Mouse (Mus musculus): ENCODE measurements around the gene Pex5.

The Pex5 gene

DNA sequence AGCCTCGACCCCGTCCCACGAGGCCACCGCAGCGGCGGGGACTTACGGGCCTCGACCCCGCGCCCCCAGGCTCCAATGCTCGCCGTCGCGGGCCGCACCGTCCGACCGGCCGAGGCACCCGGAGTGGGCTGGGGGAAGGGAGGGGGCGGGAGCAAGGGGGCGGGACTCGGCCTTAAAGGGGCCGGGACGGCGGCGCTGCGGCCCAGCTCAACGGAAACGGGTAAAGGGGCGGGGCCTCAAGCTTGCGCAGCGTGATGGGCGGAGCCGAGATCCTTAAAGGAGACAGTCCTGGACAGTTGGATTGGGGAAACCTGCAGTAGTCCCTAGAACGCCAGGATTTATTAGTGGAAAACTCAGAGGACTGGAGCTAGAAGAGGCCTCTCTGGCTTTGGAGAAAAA is at the start of gene Pex5:
TSS of gene Pex5 (minus strand) at position 141 of the 399 bp plus-strand sequence.
- DNase-seq (ENCODE audit: low spot score) = peak; percentile 84

DNA sequence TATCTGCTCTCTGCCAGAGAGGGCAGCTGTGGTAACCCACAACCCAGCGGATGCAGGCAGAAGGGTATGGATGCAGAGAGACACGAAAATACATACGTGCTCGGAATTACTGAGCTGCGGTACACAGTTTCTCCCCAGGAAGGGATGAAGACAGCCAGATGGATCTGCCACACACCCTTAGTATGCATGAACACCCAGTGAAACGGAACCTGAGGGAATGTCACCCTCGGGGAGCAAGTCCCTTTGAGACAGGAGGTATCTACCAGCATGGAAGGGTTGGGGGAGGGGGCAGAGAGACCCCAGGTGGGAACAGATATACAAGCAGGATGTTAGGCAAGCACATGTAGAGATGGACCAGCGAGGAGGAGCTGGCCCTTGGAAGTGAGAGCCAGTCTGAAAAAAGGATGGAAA is 49.0 kb upstream of the Pex5 start:
- DNase-seq (ENCODE audit: low spot score) = no peak

DNA sequence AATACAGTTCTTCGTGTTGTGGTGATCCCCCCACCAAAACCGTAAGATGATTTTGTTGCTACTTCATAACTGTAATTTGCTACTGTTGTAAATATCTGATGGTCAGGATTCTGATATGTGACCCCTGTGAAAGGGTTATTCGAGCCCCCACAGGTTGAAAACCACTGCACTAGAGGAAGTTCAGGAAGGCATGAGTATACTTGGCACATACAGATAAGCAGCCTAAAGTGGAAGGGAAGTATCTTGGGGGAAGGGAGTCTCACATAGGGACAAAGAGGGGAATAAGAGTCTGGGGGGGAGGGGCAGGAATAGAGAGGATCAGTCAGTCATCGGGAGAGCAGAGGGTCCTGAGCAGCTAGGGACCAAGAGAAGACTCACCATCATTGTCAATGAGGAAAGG is 44.5 kb upstream of the Pex5 start:
- no peak for DNase-seq (ENCODE audit: low spot score)

DNA sequence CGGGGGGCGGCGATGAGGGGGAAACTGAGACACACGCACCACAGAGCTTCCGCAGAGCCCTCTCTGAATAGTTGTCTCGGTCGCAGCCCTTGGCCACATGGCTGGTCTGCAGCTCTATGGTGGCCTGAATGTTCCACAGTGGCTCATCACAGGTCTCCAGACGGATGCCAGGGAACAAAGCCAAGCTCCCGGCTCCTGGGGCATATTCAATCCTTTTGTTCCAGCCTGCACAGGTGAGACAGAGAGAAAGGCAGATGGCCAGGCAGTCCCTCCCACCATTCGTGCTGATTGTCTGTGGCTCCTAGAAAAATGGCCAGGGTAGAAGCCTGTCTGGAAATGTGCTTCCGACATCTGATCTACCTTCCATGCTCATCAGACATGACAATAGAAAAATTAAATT is 43.6 kb upstream of the Pex5 start:
- DNase-seq (ENCODE audit: low spot score) = no peak

DNA sequence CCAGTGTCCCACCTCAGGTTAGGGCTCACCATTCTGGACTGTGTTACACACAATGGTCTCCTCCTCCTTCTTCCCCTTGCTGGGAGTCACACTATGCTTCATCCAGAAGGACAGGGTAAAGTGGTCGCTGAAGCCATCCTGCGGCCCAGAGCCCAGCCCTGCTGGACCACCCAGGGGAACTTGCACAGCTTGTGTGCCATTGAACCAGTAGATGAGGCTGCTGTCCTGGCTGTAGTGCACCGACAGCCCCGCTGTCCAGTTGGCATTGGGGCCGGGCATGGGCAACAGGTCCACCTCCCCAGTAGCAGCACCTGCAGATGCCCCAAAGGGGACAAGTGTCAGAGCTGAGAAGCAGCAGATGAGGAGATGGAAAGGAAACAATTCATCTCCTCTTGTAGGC is 43.0 kb upstream of the Pex5 start:
- DNase-seq (ENCODE audit: low spot score) = no peak

DNA sequence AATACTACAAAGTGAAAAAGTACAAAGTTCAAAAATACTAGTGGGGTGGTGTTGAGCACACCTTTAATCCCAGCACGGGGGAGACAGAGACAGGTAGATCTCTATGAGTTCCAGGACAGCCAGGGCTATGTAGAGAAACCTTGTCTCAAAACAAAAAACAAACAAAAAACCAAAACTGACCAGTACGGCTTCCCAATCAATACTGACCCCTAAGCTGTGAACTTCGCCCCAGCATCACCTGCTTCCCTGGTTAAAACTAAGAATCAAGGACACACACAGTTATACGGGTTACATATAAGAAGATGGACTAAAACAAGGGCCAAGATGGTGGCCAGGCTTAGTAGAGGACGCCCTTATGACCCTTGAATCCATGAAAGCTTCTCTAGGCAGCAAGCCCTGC is 41.4 kb upstream of the Pex5 start:
- no peak for DNase-seq (ENCODE audit: low spot score)

DNA sequence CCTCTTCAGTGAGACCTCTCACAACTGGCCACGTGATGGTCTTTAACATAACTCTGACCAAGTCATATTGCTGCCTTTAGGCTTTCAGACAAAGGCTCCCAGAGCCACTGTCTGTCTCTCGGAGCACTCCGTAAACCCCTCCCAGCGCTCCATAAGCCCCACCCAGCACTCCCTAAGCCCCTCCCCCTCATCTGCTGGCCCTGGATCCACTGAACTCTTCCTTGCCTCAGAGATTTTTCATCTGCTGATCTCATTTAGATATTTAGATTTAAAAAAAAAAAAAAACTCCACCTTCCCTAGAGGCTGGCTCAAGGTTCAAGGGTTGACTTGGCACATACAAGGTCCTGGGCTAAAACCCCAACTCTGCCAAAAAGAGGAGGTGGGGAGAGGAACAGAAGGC is 38.9 kb upstream of the Pex5 start:
- no peak for DNase-seq (ENCODE audit: low spot score)

DNA sequence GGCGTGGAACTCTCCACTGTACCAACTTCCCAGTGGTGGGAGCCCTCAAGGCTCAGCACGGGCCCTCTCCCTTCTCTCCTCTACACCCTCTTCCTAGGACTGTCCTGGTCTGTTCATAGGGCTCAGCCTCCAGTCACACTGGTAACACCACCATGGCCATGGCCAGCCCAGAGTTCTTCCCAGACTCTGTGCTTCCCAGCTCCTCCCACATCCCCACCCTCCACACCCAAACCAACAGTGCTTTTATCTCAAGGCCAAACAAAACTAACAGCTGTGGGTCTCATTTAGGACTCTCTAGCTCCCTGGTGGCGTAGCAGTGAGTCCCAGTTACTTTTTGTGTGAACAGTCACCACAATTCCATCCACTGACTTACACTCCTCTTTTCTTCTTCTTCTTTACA is 37.1 kb upstream of the Pex5 start:
- DNase-seq (ENCODE audit: low spot score) = no peak

DNA sequence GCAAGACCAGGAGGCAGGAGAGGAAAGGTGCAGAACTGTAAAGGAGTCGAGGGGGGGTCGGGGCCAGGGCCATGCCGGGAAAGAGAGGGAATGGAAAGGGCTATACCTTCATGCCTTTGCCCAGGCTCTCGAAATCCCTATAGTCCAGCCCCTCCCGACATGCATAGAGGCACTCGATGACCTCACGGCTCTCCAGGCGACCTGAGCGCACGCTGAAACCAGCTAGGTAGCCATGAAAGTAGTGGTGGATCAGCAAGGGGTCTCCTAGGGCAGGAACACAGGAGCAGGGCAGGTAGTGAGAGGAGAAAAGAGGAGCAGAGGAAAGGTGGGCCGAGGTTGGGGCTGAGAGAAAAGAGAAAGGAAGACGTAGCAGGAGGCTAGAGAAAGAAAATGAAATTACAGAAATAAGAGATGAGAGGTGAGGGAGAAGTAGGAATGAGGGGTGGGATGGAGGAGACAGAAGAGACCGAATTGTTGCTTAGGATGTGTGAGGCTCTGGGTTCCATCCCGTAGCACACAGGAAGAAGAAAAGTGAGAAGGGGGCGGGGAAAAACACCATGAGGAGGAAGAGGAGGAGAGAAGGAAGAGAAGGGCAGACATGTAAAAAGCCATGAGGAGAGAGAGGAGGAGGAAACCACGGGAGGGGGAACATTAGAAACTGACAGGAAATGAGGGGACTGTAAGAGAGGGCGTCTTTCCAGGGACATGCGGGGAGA is 35.0 kb upstream of the Pex5 start:
- DNase-seq (ENCODE audit: low spot score) = no peak

DNA sequence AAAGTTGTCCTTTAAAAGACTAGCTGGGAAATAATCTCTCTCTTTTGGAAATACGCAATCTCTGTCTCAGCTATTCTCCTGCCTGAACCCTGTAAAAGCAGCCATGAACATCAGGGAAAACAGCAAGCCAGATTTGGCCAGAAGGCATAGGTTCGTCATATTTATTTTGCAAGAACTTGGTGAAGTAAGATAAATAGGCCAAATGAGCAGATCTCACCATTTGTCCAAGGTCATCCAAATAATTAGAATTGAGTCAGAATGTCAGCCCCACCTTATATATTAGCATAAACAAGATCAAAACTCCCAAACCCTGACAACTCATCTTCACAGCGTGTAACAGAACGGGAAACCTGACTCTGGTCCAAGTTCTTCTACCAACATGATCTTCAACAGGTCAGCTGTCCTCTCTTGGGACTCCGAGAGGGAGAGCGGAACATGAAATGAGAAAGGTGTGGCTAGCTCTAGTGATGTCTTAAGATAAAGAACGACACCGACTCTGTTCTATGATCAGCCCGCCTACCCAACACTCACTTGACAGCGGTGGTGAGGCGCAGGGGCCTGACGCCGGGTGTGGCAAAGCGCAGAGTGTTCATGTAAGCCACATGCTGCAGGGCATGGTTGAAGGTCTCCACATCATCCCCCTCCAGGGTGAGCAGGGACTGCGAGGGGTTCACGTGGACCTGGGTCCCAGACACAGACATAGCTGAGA is 34.2 kb upstream of the Pex5 start:
- no peak for DNase-seq (ENCODE audit: low spot score)

DNA sequence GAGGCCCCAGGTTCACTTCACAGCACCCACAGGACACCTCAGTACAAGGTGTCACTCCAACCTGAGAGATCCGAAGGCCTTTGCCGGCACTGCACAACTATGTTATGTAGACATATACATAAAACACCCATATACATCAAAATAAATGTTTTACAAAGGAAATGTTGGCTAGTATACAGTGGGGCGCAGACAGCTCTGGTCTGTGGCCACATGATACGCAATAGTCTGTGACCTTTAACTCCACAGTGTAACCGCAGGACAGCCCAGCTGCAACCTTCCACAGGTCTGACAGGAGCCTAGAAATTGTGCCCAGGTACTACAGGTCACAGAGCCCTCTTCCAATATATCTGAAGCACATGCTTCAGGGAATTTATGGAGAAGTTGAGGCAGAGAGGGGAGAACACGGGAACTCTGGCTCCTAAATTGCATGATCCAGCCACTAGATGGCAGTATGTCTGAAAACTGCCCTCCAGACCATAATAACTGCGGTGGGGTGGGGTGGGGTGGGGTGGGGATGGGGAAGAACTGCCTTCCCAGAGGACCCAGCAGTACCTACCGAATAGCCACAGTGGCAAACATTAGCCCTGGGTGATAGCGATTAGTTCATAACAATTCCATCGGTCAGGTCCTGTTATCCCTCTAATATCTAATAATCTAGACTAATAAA is 33.5 kb upstream of the Pex5 start:
- no peak for DNase-seq (ENCODE audit: low spot score)

DNA sequence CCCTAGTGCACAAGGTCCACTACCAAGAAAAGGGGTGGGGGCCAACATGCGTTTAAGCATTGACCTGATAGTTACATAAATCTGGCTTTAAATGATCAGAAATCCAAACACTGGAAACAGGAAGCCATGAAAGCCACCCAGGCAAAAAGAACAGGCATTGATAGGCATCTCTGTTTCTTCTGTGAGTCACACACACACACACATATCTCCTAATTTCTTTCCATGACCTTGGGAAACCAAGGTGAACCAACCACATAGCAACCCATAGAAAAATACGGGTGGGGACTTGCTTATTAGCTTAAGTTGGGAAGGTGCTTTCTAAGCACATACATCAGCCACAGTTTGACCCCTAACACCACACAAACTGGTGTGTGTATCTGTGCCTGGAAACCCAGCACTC is 32.5 kb upstream of the Pex5 start:
- no peak for DNase-seq (ENCODE audit: low spot score)

DNA sequence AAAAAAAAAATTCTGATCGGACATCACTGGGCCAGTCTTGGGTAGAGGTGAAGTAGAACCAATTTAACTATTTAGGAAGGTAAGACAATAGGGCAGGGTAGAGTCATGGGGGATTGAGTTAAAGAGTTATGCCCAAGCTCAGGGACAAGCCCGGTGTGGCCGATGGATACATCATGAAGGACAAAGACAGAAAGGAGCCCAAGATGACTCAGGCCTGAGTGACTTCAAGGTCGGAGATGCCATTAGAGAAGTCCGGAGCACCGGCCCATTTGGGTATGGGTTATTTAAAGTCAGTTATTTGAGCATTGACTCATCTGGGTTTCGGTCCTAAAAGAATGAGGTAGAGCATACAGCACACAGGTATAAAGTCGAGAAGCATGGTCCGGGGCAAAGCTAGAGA is 31.6 kb upstream of the Pex5 start:
- no peak for DNase-seq (ENCODE audit: low spot score)

DNA sequence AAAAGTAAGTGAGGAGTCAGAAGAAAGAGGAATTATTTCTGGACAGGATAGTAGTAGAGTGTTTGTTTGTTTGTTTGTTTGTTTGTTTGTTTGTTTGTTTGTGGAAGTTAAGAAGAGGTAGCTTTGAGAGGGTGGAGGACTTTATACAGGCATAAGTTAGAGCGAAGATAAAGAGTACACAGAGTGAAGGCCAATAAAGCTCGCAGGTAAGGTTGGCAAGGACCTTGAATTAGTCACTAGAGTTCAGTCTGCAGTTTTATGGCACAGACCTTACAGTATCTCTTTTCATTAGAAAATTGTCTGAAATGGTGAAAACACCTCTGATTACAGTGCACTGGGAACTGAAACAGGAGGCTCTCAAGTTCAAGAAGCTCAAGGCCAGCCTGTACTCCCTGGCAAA is 31.2 kb upstream of the Pex5 start:
- DNase-seq (ENCODE audit: low spot score) = no peak

DNA sequence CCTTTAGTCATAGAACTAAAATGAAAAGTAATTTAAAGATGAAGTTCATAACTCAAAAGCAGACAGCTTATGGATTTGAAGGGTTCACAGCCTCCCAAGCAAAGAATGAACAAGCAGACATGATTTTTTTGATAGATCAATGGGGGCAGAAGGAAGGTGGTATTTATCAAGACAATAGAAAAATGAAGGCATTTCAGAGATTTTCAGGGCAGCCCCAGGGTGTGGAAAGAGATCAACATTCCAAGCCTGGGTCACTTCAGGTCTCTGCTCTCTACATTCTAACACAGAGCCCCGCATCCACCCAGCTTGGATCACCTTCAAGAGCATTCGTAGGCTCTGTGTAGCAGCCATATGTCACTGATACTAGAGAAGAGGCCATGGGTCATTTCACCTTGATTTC is 28.5 kb upstream of the Pex5 start:
- no peak for DNase-seq (ENCODE audit: low spot score)

DNA sequence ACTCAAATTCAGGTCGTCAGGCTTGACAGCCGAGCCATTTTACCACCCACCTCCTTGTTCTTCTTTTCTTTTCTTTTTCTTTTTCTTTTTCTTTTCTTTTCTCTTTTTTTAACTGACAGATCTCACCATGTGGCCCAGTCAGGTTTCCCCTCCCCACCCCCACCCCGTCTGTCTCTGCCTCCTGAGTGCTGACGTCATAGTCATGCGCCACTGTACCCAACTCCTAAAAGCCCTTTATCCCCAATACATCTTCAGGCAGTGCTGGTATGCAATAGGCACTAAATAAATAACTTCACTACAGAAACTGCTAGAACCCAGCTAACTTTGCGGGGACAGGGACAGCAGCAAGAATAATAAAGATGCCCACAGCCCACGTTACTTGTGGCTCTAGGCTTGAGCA is 21.4 kb upstream of the Pex5 start:
- no peak for DNase-seq (ENCODE audit: low spot score)

DNA sequence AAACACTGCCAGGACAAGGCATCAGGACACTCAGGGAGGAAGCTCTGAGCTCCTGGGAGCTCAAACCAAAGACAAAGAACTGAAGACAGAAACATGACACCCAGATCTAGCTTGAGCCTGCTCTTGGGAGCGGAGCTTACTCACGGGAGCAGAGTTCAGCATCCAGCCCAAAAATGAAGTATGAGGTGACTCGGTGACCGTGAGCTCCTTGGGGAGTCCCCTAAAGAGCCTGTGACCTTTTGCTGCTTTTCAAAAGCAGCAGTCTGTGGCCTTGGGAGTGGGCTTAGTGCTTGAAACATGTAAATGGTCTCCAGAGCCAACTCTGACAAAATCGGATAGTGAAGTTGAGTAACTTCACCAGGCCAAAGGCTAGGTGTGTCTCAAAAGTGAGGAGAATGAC is 20.3 kb upstream of the Pex5 start:
- DNase-seq (ENCODE audit: low spot score) = no peak

DNA sequence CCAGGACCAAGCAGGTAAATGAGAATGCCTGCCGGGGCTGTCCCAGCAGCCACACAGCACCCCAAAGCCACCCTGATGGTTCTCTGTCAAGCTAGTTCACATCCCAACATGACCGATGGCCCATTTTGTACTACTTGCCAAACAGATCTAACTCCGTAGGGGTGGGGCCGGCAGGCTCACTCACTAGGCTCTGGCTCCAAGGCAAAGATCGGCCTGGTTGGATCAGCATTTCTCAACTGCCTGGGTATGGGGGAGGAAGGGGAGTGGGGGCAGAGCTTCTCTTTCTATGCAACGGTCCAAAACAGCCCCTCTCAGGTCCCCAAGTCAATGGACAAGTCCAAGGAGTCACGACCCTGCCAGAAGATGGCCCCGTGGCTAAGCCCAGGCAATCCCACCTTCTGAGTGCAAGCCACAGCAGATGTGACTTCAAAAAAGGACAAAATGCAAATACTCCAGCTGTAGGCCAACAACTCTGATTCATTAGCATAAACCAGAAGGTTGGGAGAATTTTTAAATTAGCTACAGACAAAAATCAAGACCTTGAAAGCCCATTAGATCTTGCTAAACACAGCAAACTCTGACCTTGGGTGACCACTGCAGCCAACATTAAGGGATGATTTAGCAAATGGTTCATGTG is 18.9 kb upstream of the Pex5 start:
- DNase-seq (ENCODE audit: low spot score) = no peak

DNA sequence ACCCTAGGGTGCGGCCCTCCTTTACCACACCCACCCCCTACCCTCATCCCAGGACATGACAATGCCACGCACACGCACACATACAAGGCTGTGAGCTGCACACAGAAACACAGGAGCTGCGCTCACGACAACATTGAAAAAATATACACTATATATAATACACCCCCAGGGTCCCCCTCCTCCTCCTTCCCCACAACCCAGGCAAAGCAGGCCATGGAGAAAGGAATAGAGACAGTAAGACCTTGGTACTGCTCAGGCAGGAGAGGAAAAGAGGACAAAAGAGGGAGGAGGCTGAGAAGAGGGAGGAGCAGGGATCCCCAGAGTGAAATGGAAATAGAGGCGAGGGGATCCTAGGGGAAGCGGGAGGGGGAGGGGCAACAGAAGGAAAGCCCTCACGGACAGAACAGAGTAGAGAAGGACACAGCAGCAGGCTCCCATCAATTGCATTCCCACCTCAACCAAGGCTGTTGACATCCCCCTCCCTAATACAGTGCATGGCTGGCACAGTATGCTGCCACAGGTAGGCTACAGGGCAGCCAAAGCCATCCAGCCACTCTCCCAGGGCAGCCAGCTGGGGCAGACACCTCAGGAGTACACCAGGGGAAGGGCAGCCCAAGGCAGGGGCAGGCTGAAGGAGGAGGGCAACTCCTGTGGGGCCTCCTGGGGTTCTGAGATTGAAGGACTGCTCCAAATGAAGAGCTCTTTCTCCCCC is 16.1 kb upstream of the Pex5 start:
- no peak for DNase-seq (ENCODE audit: low spot score)

DNA sequence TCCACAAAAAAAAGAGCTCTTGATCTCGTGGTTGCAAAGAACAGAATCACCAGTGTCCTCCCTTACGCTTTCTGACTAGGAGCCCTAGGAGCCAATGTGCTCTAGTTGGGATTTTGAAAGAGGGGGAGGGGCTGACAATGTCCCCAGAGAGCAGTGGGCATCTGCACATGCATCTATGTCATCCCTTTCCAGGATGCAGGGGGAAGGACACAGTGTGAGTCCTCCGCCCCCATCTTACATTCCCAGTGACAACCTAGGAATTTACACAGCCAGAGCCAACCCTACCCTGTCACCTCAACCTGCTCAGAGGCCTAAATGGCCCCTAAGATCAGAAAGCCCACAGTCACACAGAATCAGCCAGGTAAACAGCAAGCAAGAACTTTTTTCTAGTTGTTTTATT is 15.5 kb upstream of the Pex5 start:
- no peak for DNase-seq (ENCODE audit: low spot score)

DNA sequence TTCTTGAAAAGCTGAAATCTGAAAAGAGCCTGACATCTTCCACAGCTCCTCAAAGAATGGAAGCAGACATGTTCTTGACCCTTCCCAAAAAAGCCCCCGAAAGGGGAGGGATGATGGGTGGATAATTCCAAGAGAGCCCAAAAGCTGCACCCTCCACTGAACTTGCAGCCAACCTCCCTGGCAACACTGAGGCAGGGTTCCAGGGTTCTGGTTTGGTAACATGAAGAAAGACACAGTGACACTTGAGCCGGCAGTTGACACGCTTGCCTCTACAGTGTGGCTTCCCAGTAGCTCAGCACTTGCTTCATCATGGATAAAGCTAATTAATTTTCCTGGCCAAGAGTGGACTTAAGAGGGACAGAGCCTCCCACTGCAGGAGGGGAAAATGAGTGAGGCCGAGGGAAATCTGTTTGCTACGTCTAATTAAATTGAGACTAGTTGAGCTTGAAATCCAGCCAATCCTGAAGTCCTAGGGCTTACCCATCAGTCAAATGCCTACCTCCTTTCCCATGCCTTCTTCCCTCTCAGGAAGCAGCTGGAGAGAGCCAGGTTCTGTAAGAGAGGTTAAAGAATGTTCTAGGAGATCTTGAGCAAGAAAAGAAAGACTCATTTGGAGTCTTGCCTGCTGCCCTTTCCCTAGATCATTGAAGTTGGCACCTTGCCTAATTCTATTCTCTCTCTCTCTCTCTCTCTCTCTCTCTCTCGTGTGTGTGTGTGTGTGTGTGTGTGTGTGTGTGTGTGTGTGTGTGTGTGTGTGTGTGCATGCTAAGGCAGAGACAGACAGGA is 13.1 kb upstream of the Pex5 start:
- DNase-seq (ENCODE audit: low spot score) = no peak

DNA sequence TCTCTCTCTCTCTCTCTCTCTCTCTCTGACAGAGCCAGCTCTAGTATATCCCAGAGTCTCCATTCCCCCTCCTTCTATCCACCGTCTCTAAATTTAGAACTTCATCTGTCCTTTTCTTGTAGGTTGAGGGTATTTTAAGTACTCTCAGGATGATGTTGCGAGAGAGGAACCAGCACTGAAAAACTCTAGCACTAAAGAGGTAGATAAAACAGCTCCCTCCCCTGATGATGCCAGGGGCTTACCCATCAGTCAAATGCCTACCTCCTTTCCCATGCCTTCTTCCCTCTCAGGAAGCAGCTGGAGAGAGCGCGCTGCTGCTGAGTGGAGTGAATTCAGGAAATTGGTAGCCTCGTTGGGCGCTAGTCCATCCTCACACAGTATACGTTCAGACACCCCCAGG is 12.4 kb upstream of the Pex5 start:
- no peak for DNase-seq (ENCODE audit: low spot score)

Data from spleen, adult 12 weeks (tissue).